Mouse (Mus musculus) midbrain, embryonic 13.5 days (tissue): ENCODE measurements around the gene Ano9. TPM values are rescaled to one million over a fixed set of nuclear protein-coding genes. Genes with fewer than 3 reads are reported as not detected.
A peak's percentile ranks its signal among the peaks of the same experiment; 100 is the strongest.

Experiments used
- ATAC-seq: fragments of 200-750 bp; cut with Nextera tagmentation; 2 replicates; pipeline ENCODE4 v1.8.0; 2017; ENCODE audit warnings: mild to moderate bottlenecking, moderate TSS enrichment, moderate library complexity
- H3K27ac ChIP-seq: fragments of 300-500 bp; sonication (generic); 2 replicates; pipeline ENCODE4 v1.5.1; 2015; ENCODE audit warnings: inconsistent platforms, mild to moderate bottlenecking, moderate library complexity
- H3K27me3 ChIP-seq: fragments of 300-500 bp; sonication (generic); 2 replicates; pipeline ENCODE4 v1.6.1; 2015; ENCODE audit warnings: mild to moderate bottlenecking, inconsistent platforms
- H3K36me3 ChIP-seq: fragments of 300-500 bp; sonication (generic); 2 replicates; pipeline ENCODE4 v1.6.1; 2015; ENCODE audit warnings: mild to moderate bottlenecking, inconsistent platforms
- H3K4me1 ChIP-seq: fragments of 300-500 bp; sonication (generic); replicated peaks from 2 replicates; pipeline ENCODE4 v1.6.1; 2015; ENCODE audit warnings: inconsistent platforms
- H3K4me2 ChIP-seq: fragments of 300-500 bp; sonication (generic); replicated peaks from 2 replicates; pipeline ENCODE4 v1.6.1; 2015; ENCODE audit warnings: moderate library complexity, mild to moderate bottlenecking, inconsistent platforms
- H3K4me3 ChIP-seq: fragments of 300-500 bp; sonication (generic); replicated peaks from 2 replicates; pipeline ENCODE4 v1.5.1; 2015; ENCODE audit warnings: mild to moderate bottlenecking, inconsistent platforms
- H3K9ac ChIP-seq: fragments of 300-500 bp; sonication (generic); replicated peaks from 2 replicates; pipeline ENCODE4 v1.6.1; 2015; ENCODE audit warnings: mild to moderate bottlenecking, inconsistent platforms
- H3K9me3 ChIP-seq: fragments of 300-500 bp; sonication (generic); 2 replicates; pipeline ENCODE4 v1.6.1; 2016; ENCODE audit warnings: mild to moderate bottlenecking, inconsistent platforms
- WGBS: fragments of 180-500 bp; shearing (Covaris S2); methylation state at CpG from one replicate; pipeline ENCODE4 v1.1.7; 2015; 5-methylcytosine and 5-hydroxymethylcytosine counted together
- polyA plus RNA-seq: library from polyadenylated mRNA; unstranded; fragments of >200 nt; fragmentation: Nextera tagmentation; extraction: Ambion mirVana; gene quantifications from 2 replicates; pipeline ENCODE4 v1.2.1, GENCODE M21; 2015

Ano9 gene
- polyA plus RNA-seq, 1 experiment from 2014 or later: 0.07 TPM

GRCm38 (mm10) chr7:141131904-141132755 is 14.5 kb upstream of the Ano9 start:
- H3K9ac ChIP-seq: peak overlapping the region; percentile 93
- no peak overlapping the region for H3K27ac ChIP-seq
- ATAC-seq: no peak
- WGBS: 58% methylated on average over 12 of the region's 12 CpGs
- no peaks in the 10 kb centered on the region for H3K9me3 ChIP-seq
- peak overlapping the region; percentile 87 for H3K4me2 ChIP-seq
- H3K27me3 ChIP-seq: no peaks in the 10 kb centered on the region
- H3K36me3 ChIP-seq: peaks cover 23% of the 10 kb centered on the region
- H3K4me1 ChIP-seq: peaks cover 27% of the 10 kb centered on the region
- peak overlapping the region; percentile 89 for H3K4me3 ChIP-seq

- Histone ChIP-seq H3K27ac (peak overlapping the region; percentile 74), H3K4me3 (peak overlapping the region; percentile 89), H3K36me3 (peaks cover 14% of the 10 kb centered on the region), H3K9ac (peak overlapping the region; percentile 93), H3K4me2 (peak overlapping the region; percentile 87), H3K27me3 (no peaks in the 10 kb centered on the region), H3K4me1 (peaks cover 27% of the 10 kb centered on the region), H3K9me3 (no peaks in the 10 kb centered on the region)
- WGBS: under 1% methylated on average over 59 of the region's 59 CpGs
- peak; percentile 100 for ATAC-seq
Measured at GRCm38 (mm10) chr7:141131024-141131820, 13.6 kb upstream of the Ano9 start.

GRCm38 (mm10) chr7:141123517-141123856 is 5.9 kb upstream of the Ano9 start:
- peak overlapping the region; percentile 74 for H3K9ac ChIP-seq
- H3K36me3 ChIP-seq: no peaks in the 10 kb centered on the region
- no peaks in the 10 kb centered on the region for H3K4me1 ChIP-seq
- H3K4me2 ChIP-seq: peak overlapping the region; percentile 69
- 5% methylated on average over 15 of the region's 15 CpGs for WGBS
- H3K27ac ChIP-seq: peak overlapping the region; percentile 86
- ATAC-seq: no peak
- no peaks in the 10 kb centered on the region for H3K27me3 ChIP-seq
- peak overlapping the region; percentile 61 for H3K4me3 ChIP-seq
- H3K9me3 ChIP-seq: no peaks in the 10 kb centered on the region

- WGBS: 2% methylated on average over 29 of the region's 29 CpGs
- H3K9ac ChIP-seq: peak overlapping the region; percentile 74
- H3K9me3 ChIP-seq: no peaks in the 10 kb centered on the region
- ATAC-seq: peak; percentile 96
- H3K27ac ChIP-seq: peak overlapping the region; percentile 86
- peak overlapping the region; percentile 69 for H3K4me2 ChIP-seq
- no peaks in the 10 kb centered on the region for H3K4me1 ChIP-seq
- H3K36me3 ChIP-seq: no peaks in the 10 kb centered on the region
- peak overlapping the region; percentile 61 for H3K4me3 ChIP-seq
- 0 out of 2 replicates have a peak, but pooled peaks cover 5% of the 10 kb centered on the region for H3K27me3 ChIP-seq
Measured at GRCm38 (mm10) chr7:141122689-141123516, 5.3 kb upstream of the Ano9 start.

GRCm38 (mm10) chr7:141122245-141122644 is 4.6 kb upstream of the Ano9 start, which contains the start of gene Ptdss2:
Ptdss2 (plus strand) TSS chr7:141122382.
- Histone ChIP-seq H3K4me1 (no peaks in the 10 kb centered on the region), H3K9ac (peak within 1 kb of the TSS; percentile 74), H3K27me3 (peaks cover 10% of the 10 kb centered on the region; the same call in 1 of the 2 replicates), H3K4me2 (peak within 1 kb of the TSS; percentile 69), H3K9me3 (no peaks in the 10 kb centered on the region), H3K4me3 (peak within 1 kb of the TSS; percentile 61), H3K27ac (peak within 1 kb of the TSS; percentile 86), H3K36me3 (no peaks in the 10 kb centered on the region)
- ATAC-seq: no peak
- 57% methylated on average over 14 of the region's 14 CpGs for WGBS

GRCm38 (mm10) chr7:141121051-141121531 is 3.5 kb upstream of the Ano9 start:
- 81% methylated on average over 5 of the region's 5 CpGs for WGBS
- Histone ChIP-seq H3K27me3 (peaks cover 13% of the 10 kb centered on the region; the same call in 1 of the 2 replicates), H3K9me3 (no peaks in the 10 kb centered on the region), H3K27ac (no peak overlapping the region), H3K4me2 (no peak overlapping the region), H3K4me3 (no peak overlapping the region), H3K9ac (no peak overlapping the region), H3K36me3 (no peaks in the 10 kb centered on the region), H3K4me1 (no peaks in the 10 kb centered on the region)
- ATAC-seq: no peak

GRCm38 (mm10) chr7:141120605-141121004 is 3.0 kb upstream of the Ano9 start:
- H3K27me3 ChIP-seq: peaks cover 13% of the 10 kb centered on the region; the same call in 1 of the 2 replicates
- H3K27ac ChIP-seq: no peak overlapping the region
- no peak for ATAC-seq
- H3K4me2 ChIP-seq: no peak overlapping the region
- H3K4me3 ChIP-seq: no peak overlapping the region
- H3K9ac ChIP-seq: no peak overlapping the region
- H3K9me3 ChIP-seq: no peaks in the 10 kb centered on the region
- no peaks in the 10 kb centered on the region for H3K4me1 ChIP-seq
- 88% methylated on average over 3 of the region's 3 CpGs for WGBS
- no peaks in the 10 kb centered on the region for H3K36me3 ChIP-seq

GRCm38 (mm10) chr7:141119487-141119886 is 1.9 kb upstream of the Ano9 start:
- WGBS: 73% methylated on average over 3 of the region's 3 CpGs
- Histone ChIP-seq H3K9me3 (no peaks in the 10 kb centered on the region), H3K4me3 (no peak overlapping the region), H3K4me2 (no peak overlapping the region), H3K36me3 (no peaks in the 10 kb centered on the region), H3K9ac (no peak overlapping the region), H3K27me3 (peaks cover 13% of the 10 kb centered on the region; the same call in 1 of the 2 replicates), H3K27ac (no peak overlapping the region), H3K4me1 (no peaks in the 10 kb centered on the region)
- no peak for ATAC-seq

GRCm38 (mm10) chr7:141115874-141116273 is 1.7 kb downstream of the Ano9 start:
- H3K36me3 ChIP-seq: no peaks in the 10 kb centered on the region
- H3K27ac ChIP-seq: no peak overlapping the region
- ATAC-seq: no peak
- H3K9me3 ChIP-seq: no peaks in the 10 kb centered on the region
- H3K9ac ChIP-seq: no peak overlapping the region
- H3K27me3 ChIP-seq: peaks cover 13% of the 10 kb centered on the region; the same call in 1 of the 2 replicates
- no peak overlapping the region for H3K4me3 ChIP-seq
- H3K4me2 ChIP-seq: no peak overlapping the region
- H3K4me1 ChIP-seq: no peaks in the 10 kb centered on the region
- 94% methylated on average over 9 of the region's 9 CpGs for WGBS

- Histone ChIP-seq H3K4me2 (no peak overlapping the region), H3K36me3 (no peaks in the 10 kb centered on the region), H3K27ac (no peak overlapping the region), H3K4me1 (peaks cover 12% of the 10 kb centered on the region), H3K9me3 (no peaks in the 10 kb centered on the region), H3K4me3 (no peak overlapping the region), H3K27me3 (peaks cover 52% of the 10 kb centered on the region), H3K9ac (no peak overlapping the region)
- WGBS: 72% methylated on average over 3 of the region's 3 CpGs
- ATAC-seq: no peak
Measured at GRCm38 (mm10) chr7:141103161-141103560, 14.4 kb downstream of the Ano9 start.

GRCm38 (mm10) chr7:141099911-141100691 is 17.5 kb downstream of the Ano9 start, which contains the start of gene Sigirr:
Sigirr (minus strand) TSS chr7:141100572.
- peaks cover 60% of the 10 kb centered on the region for H3K27me3 ChIP-seq
- 0 out of 2 replicates have a peak, but pooled peaks have one; percentile 24 for ATAC-seq
- H3K4me1 ChIP-seq: peaks cover 12% of the 10 kb centered on the region
- peak within 1 kb of the TSS; percentile 51 for H3K9ac ChIP-seq
- H3K9me3 ChIP-seq: no peaks in the 10 kb centered on the region
- 1% methylated on average over 56 of the region's 56 CpGs for WGBS
- no peaks in the 10 kb centered on the region for H3K36me3 ChIP-seq
- H3K4me2 ChIP-seq: peak within 1 kb of the TSS; percentile 56
- H3K27ac ChIP-seq: no peak within 1 kb of the TSS
- H3K4me3 ChIP-seq: peak within 1 kb of the TSS; percentile 41
